Mouse (Mus musculus) C2C12 (cell line): ENCODE results near the gene Rbks.

Experiments used
- CEBPB ChIP-seq: IDR thresholded peaks from one replicate; pipeline ENCODE4 v1.6.1; 2011; ENCODE audit warnings: low read depth, mild to moderate bottlenecking, control low read depth, moderate library complexity
- CTCF ChIP-seq: IDR thresholded peaks from one replicate; pipeline ENCODE4 v1.5.1; 2011; ENCODE audit not compliant: control insufficient read depth, insufficient read depth, insufficient read length
- FOSL1 ChIP-seq: IDR thresholded peaks from one replicate; pipeline ENCODE4 v1.8.0; 2011; ENCODE audit warnings: mild to moderate bottlenecking, low read length; ENCODE audit not compliant: poor library complexity, insufficient read depth, severe bottlenecking
- MAX ChIP-seq: IDR thresholded peaks from one replicate; pipeline ENCODE4 v1.6.1; 2011; ENCODE audit warnings: mild to moderate bottlenecking, control low read depth
- MYOD1 ChIP-seq: IDR thresholded peaks from one replicate; pipeline ENCODE4 v1.6.1; 2011; ENCODE audit warnings: low read depth; ENCODE audit not compliant: control insufficient read depth, insufficient read length
- USF1 ChIP-seq: IDR thresholded peaks from one replicate; pipeline ENCODE4 v1.6.1; 2011; ENCODE audit warnings: low read depth, mild to moderate bottlenecking, control low read depth, moderate library complexity

GRCm38 (mm10) chr5:31732644-31733338, 35.4 kb upstream of the Rbks start:
- TF ChIP-seq CTCF (no peak), MAX (no peak), MYOD1 (no peak), USF1 (no peak), CEBPB (no peak), FOSL1 (no peak)
